Mouse (Mus musculus) hindbrain, embryonic 13.5 days (tissue): ENCODE data around the gene Ntn5. TPM values are rescaled to one million over a fixed set of nuclear protein-coding genes. Genes with fewer than 3 reads are reported as not detected.
"Not testable (repeated sequence)": the region's sequence is repeated elsewhere in the genome, so short reads cannot be mapped to it uniquely, and the experiment has no call there.

Experiments used
- ATAC-seq: fragments of 200-750 bp; cut with Nextera tagmentation; 2 replicates; pipeline ENCODE4 v1.8.0; 2017; ENCODE audit warnings: moderate TSS enrichment; ENCODE audit not compliant: low FRiP score
- H3K27ac ChIP-seq: fragments of 300-500 bp; sonication (generic); 2 replicates; pipeline ENCODE4 v1.5.1; 2015; ENCODE audit warnings: inconsistent platforms, mild to moderate bottlenecking, moderate library complexity
- H3K27me3 ChIP-seq: fragments of 300-500 bp; sonication (generic); 2 replicates; pipeline ENCODE4 v1.6.1; 2015; ENCODE audit warnings: mild to moderate bottlenecking, inconsistent platforms
- H3K36me3 ChIP-seq: fragments of 300-500 bp; sonication (generic); 2 replicates; pipeline ENCODE4 v1.6.1; 2015; ENCODE audit warnings: mild to moderate bottlenecking, inconsistent platforms
- H3K4me1 ChIP-seq: fragments of 300-500 bp; sonication (generic); replicated peaks from 2 replicates; pipeline ENCODE4 v1.6.1; 2015; ENCODE audit warnings: inconsistent platforms
- H3K4me2 ChIP-seq: fragments of 300-500 bp; sonication (generic); 2 replicates; pipeline ENCODE4 v1.6.1; 2015; ENCODE audit warnings: inconsistent platforms, mild to moderate bottlenecking, moderate library complexity
- H3K4me3 ChIP-seq: fragments of 300-500 bp; sonication (generic); 2 replicates; pipeline ENCODE4 v1.5.1; 2015; ENCODE audit warnings: mild to moderate bottlenecking, inconsistent platforms
- H3K9ac ChIP-seq: fragments of 300-500 bp; sonication (generic); 2 replicates; pipeline ENCODE4 v1.6.1; 2015; ENCODE audit warnings: mild to moderate bottlenecking, inconsistent platforms
- H3K9me3 ChIP-seq: fragments of 300-500 bp; sonication (generic); 2 replicates; pipeline ENCODE4 v1.6.1; 2016; ENCODE audit warnings: inconsistent platforms
- WGBS: fragments of 180-500 bp; shearing (Covaris S2); methylation state at CpG from one replicate; pipeline ENCODE4 v1.1.7; 2015; 5-methylcytosine and 5-hydroxymethylcytosine counted together
- polyA plus RNA-seq: library from polyadenylated mRNA; unstranded; fragments of >200 nt; fragmentation: Nextera tagmentation; extraction: Ambion mirVana; gene quantifications from 2 replicates; pipeline ENCODE4 v1.2.1, GENCODE M21; 2015

The Ntn5 gene
- polyA plus RNA-seq, 1 experiment from 2014 or later = 2.6 TPM

- peak overlapping the region; percentile 84 for H3K9ac ChIP-seq
- H3K4me3 ChIP-seq = peak overlapping the region; percentile 49
- peaks cover 47% of the 10 kb centered on the region for H3K4me1 ChIP-seq
- no peaks in the 10 kb centered on the region for H3K36me3 ChIP-seq
- WGBS = 37% methylated on average over 16 of the region's 16 CpGs
- peak overlapping the region; percentile 94 for H3K27ac ChIP-seq
- peak overlapping the region; percentile 71 for H3K4me2 ChIP-seq
- no peaks in the 10 kb centered on the region for H3K27me3 ChIP-seq
- no peaks in the 10 kb centered on the region for H3K9me3 ChIP-seq
- ATAC-seq = no peak
These were observed 41.1 kb upstream of the Ntn5 start for GRCm38 (mm10) chr7:45642503-45643255.

- Histone ChIP-seq H3K27me3 (no peaks in the 10 kb centered on the region), H3K4me3 (peak overlapping the region; percentile 49), H3K9me3 (no peaks in the 10 kb centered on the region), H3K4me1 (peaks cover 40% of the 10 kb centered on the region), H3K9ac (peak overlapping the region; percentile 84), H3K4me2 (peak overlapping the region; percentile 71), H3K27ac (peak overlapping the region; percentile 94), H3K36me3 (no peaks in the 10 kb centered on the region)
- WGBS = under 1% methylated on average over 28 of the region's 28 CpGs
- peak; percentile 94 for ATAC-seq
These were observed 40.2 kb upstream of the Ntn5 start for GRCm38 (mm10) chr7:45643441-45644178.

DNA sequence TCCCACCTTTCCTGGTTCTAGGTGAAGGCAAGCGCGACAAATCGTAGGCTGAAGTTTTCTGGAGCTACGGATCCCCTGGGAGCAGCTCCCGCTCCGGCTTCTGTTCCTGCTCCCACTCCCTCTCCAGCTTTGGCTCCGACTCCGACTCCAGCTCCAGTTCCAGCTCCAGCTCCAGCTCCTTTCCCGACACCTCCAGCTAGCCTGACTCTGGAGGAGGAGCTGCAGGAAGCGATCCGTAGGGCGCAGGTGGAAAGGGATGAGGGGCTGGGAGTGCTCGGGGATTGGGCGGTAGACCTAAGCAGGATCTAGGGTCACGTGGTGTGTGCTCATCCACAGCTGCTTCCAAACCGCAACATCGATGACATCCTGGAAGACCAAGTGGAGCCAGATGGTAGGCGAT lies 39.6 kb upstream of the Ntn5 start:
- H3K9ac ChIP-seq = peak overlapping the region; percentile 64
- peaks cover 40% of the 10 kb centered on the region for H3K4me1 ChIP-seq
- ATAC-seq = peak; percentile 36
- peak overlapping the region; percentile 90 for H3K27ac ChIP-seq
- H3K9me3 ChIP-seq = no peaks in the 10 kb centered on the region
- WGBS = 4% methylated on average over 18 of the region's 18 CpGs
- H3K36me3 ChIP-seq = no peaks in the 10 kb centered on the region
- peak overlapping the region; percentile 49 for H3K4me3 ChIP-seq
- H3K4me2 ChIP-seq = peak overlapping the region; percentile 71
- no peaks in the 10 kb centered on the region for H3K27me3 ChIP-seq

DNA sequence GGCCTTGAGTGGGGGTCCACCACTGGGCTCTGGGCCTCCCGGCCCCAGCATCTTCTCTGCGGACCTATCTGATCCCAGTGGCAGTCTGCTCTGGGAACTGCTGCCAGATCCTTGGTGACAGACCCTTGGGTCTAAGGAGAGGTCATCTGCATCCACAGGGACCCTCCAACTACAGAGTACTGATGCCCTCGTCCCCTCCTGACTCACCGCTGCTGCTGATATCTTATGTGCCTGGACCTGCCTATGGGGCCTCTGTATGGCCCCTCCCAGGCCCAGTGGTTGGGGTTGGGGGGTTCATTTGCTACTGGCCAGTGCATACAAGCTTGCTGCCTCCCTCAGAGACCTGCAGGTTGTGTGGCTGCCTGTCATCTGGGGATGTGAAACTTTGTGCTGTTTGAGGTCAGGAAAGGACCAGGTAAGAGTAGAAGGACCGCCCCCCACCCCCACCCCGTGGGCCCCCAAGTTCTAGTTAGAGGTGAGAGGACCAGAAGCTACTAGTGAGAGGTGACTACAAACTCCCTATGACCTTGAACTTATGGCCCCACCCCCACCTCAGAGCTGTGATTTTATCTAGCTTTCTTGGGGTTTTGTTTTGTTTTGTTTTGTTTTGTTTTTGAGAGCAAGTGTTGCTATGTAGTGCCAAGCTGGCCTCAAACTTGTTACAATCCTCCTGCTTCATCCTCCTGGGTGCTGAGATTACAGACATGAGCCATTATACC lies 38.8 kb upstream of the Ntn5 start:
- WGBS = 65% methylated on average over 6 of the region's 6 CpGs
- no peaks in the 10 kb centered on the region for H3K36me3 ChIP-seq

DNA sequence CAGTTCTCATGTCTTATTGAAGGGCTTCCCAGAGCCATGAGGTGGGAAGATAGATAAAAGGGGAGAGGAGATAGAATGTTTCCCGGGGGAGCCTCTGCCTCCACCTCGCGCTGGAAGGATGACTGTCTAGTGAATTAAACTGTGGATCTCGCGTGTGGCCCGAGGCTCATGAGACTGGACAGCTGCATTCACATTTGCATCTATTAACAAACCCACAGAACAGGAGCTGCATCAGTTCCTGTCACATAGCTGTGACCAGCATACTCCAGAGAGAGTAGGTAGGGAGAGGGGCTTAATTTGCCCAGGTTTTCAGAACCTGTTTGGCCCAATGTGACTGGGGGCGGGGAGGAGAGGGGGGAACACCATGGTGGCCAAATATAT lies 38.2 kb upstream of the Ntn5 start:
- H3K4me3 ChIP-seq = no peak overlapping the region
- H3K9ac ChIP-seq = no peak overlapping the region
- no peaks in the 10 kb centered on the region for H3K36me3 ChIP-seq
- H3K27ac ChIP-seq = no peak overlapping the region
- no peaks in the 10 kb centered on the region for H3K9me3 ChIP-seq
- H3K4me1 ChIP-seq = peaks cover 40% of the 10 kb centered on the region
- no peak overlapping the region for H3K4me2 ChIP-seq
- no peak for ATAC-seq
- 66% methylated on average over 7 of the region's 7 CpGs for WGBS
- no peaks in the 10 kb centered on the region for H3K27me3 ChIP-seq

More for the DNA sequence above, 38.8 kb upstream of the Ntn5 start:
- Histone ChIP-seq H3K4me3 (peak overlapping the region; percentile 49), H3K4me1 (peaks cover 40% of the 10 kb centered on the region), H3K27ac (peak overlapping the region; percentile 90), H3K27me3 (no peaks in the 10 kb centered on the region), H3K9me3 (no peaks in the 10 kb centered on the region), H3K4me2 (peak overlapping the region; percentile 71), H3K9ac (peak overlapping the region; percentile 64)
- ATAC-seq = no peak

GRCm38 (mm10) chr7:45646671-45647070 lies 37.2 kb upstream of the Ntn5 start:
- Histone ChIP-seq H3K9me3 (no peaks in the 10 kb centered on the region), H3K27me3 (no peaks in the 10 kb centered on the region), H3K4me2 (no peak overlapping the region), H3K9ac (no peak overlapping the region), H3K27ac (no peak overlapping the region), H3K4me3 (no peak overlapping the region), H3K36me3 (no peaks in the 10 kb centered on the region), H3K4me1 (peaks cover 34% of the 10 kb centered on the region)
- WGBS = 85% methylated on average over 4 of the region's 4 CpGs
- no peak for ATAC-seq

DNA sequence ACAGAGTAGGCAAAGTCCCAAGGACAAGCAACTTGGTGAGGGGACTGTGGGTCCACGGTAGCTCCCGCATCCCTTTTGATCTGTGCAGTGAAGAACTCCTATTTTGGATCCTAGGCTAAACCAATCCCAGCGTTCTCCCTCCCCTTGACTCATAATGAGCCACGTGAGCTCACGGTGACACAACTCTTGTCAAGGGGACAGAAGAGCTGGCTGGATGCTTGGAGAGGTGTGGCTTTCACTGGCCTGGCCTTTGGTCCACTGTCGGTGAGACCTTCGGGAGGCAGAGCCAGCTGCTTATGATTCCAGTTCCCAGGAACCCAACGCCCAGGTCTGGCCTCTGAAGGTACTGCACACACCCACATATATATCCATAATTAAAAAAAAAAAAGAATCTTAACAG lies 34.5 kb upstream of the Ntn5 start:
- H3K9ac ChIP-seq = no peak overlapping the region
- no peaks in the 10 kb centered on the region for H3K9me3 ChIP-seq
- no peaks in the 10 kb centered on the region for H3K36me3 ChIP-seq
- H3K4me3 ChIP-seq = no peak overlapping the region
- H3K4me1 ChIP-seq = peaks cover 13% of the 10 kb centered on the region
- no peak overlapping the region for H3K27ac ChIP-seq
- no peak for ATAC-seq
- H3K27me3 ChIP-seq = no peaks in the 10 kb centered on the region
- 89% methylated on average over 8 of the region's 8 CpGs for WGBS
- no peak overlapping the region for H3K4me2 ChIP-seq

DNA sequence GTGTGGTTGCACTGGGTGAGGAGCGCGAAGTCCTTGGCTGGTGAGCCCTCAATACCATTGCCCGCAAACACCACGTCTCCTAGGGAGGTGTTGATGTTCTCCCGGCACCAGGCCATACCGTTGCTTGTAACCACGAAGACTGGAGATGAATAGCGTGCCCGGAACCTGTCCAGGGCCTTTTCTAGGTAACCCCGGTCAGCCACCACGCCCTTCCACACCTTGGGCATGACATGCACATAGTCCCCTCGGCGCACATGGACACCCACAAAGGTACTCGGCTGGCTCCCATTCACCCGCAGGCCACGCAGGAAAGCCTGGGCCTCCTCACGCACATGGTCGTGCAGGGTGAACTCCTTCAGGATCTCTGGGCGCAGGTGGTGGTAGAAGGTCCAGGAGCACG lies 33.3 kb upstream of the Ntn5 start:
- not testable (repeated sequence) for H3K27me3 ChIP-seq, H3K9ac ChIP-seq, H3K27ac ChIP-seq, H3K4me3 ChIP-seq, ATAC-seq, H3K4me1 ChIP-seq, H3K36me3 ChIP-seq, H3K4me2 ChIP-seq, H3K9me3 ChIP-seq
- WGBS = 94% methylated on average over 20 of the region's 20 CpGs

- Histone ChIP-seq H3K9ac (peak overlapping the region; percentile 46; the same call in 1 of the 2 replicates), H3K27ac (no peak overlapping the region), H3K27me3 (no peaks in the 10 kb centered on the region), H3K4me1 (0 out of 2 replicates have a peak, but pooled peaks cover 4% of the 10 kb centered on the region), H3K4me2 (peak overlapping the region; percentile 25), H3K4me3 (no peak overlapping the region), H3K36me3 (no peaks in the 10 kb centered on the region), H3K9me3 (no peaks in the 10 kb centered on the region; the same call in 1 of the 2 replicates)
- no peak for ATAC-seq
- 30% methylated on average over 17 of the region's 17 CpGs for WGBS
These were observed 29.3 kb upstream of the Ntn5 start for GRCm38 (mm10) chr7:45654424-45655047.

DNA sequence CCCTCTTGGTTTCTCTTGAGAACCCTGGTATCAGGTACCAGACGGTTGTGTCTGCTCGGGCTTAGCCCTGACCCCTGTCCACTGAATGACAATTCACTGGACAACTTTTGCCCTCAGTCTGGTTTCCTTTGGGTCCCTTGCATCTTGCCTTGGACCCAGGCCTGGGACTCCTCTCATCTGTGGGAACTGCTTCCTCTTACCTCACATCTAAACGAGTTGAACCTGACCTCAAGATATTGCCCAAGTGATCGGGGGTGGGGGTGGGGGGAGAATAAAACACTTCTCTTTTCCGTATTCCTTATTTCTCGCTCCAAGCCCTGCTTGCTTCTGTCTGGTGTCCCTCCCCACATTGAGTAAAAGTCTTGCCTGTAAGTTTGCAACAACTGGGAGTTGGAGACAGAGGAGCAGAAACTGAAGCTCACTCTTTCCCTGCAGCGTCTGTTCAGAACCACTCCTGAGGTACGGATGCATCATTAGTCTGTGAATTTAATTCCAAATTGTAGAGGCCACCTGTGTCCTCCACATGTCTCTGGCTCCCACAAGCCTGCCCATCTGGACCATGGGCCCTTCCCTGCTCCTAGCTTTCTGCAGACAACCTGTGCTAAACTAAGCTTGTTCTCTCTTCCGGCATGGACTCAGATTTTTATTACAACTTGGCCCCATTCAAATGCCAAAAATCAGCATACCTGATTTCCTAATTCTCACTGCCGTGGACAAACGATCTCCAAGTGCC lies 22.9 kb upstream of the Ntn5 start:
- no peak for ATAC-seq
- H3K27me3 ChIP-seq = 0 out of 2 replicates have a peak, but pooled peaks cover 2% of the 10 kb centered on the region
- no peaks in the 10 kb centered on the region; the same call in 1 of the 2 replicates for H3K9me3 ChIP-seq
- no peaks in the 10 kb centered on the region for H3K4me1 ChIP-seq
- no peaks in the 10 kb centered on the region for H3K36me3 ChIP-seq
- no peak overlapping the region for H3K27ac ChIP-seq
- no peak overlapping the region for H3K9ac ChIP-seq
- no peak overlapping the region for H3K4me3 ChIP-seq
- WGBS = 85% methylated on average over 11 of the region's 11 CpGs
- H3K4me2 ChIP-seq = no peak overlapping the region

DNA sequence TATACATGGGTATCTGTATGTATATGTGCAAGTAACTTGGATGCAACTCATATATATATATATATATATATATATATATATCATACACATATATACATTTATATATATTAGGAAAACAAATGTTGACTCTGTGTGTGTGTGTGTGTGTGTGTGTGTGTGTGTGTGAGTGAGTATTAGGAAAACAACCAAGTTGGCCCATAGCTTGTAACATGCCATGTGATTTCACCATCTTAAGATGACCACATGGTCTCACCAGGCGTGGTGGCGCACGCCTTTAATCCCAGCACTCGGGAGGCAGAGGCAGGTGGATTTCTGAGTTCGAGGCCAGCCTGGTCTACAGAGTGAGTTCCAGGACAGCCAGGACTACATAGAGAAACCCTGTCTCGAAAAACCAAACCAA lies 22.1 kb upstream of the Ntn5 start:
- H3K4me1 ChIP-seq, H3K9ac ChIP-seq, H3K36me3 ChIP-seq, H3K27me3 ChIP-seq, ATAC-seq, H3K27ac ChIP-seq, H3K4me2 ChIP-seq, H3K4me3 ChIP-seq, H3K9me3 ChIP-seq: not testable (repeated sequence)
- 92% methylated on average over 6 of the region's 6 CpGs for WGBS
